Mouse (Mus musculus): Measurements from ENCODE around the gene Gm21836. TPM values are rescaled to one million over a fixed set of nuclear protein-coding genes. Genes with fewer than 3 reads are reported as not detected.

Gene Gm21836
- total RNA-seq (2023), result not detected

GRCm38 (mm10) chr9:124493693-124494092 is at the start of gene Gm21836:
Gene Gm21836, minus strand, starts transcription at chr9:124493793.

DNA sequence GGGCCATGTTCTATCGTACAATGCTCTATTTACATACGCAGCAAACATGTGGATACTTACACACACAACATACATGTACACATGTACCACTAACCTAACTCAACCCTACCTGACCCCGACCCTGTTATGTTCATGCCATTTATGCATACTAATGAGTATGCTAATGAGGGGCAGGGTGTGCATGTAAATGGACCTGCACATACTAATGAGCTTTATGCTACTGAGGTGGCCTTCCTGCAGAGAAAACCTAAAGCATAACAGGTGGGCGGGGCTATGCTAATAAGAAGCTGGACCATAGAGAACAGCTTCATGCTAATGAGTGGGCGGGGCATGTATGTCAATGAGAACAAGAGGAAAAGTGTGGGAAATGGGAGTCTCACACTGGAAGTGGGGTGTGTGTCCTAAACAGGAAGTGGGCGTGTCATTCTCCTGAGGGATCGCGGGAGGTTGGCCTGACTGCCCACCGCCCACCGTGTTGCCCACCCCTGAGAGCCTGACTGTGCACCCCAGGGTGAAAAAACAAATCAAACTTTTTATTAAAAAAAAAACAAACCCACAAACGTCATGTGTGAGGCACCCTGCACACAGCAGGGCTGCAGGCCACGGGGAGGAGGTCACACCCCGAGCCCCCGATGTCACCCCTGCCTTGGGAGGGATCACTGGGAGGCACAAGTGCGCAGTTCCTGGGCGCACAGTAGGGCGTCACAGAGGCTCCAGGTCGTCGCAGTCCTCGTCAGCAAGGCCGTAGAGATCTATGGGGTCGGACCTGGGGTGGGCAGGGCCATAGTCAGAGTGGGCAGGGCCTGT is 17.3 kb downstream of the Gm21836 start, which contains the start of gene Ppp2r3d:
Gene Ppp2r3d, minus strand, starts transcription at position 803 of the 807 bp plus-strand sequence.

Other genes with a start within 250 kb of the Gm21836 start
- 10 to 100 TPM; 20.9 to 42.8 TPM for gene 2010315B03Rik, start 181.1 kb downstream of the Gm21836 start, total RNA-seq (2023)
- gene Ppp2r3d, start 16.9 kb downstream of the Gm21836 start, total RNA-seq (2023), result 100 to 1,000 TPM; 309 to 337 TPM

Measured in B cell, adult 67 days (primary cell).